Mouse (Mus musculus) kidney, embryonic 14.5 days (tissue): ENCODE measurements around the gene Aplp2. TPM values are rescaled to one million over a fixed set of nuclear protein-coding genes. Genes with fewer than 3 reads are reported as not detected.

Experiments
- ATAC-seq: fragments of 200-750 bp; cut with Nextera tagmentation; 2 replicates; pipeline ENCODE4 v1.8.0; 2017; ENCODE audit warnings: moderate number of reproducible peaks, mild to moderate bottlenecking, moderate TSS enrichment, moderate library complexity; ENCODE audit not compliant: low FRiP score, low TSS enrichment
- H3K27ac ChIP-seq: fragments of 300-500 bp; sonication (generic); 2 replicates; pipeline ENCODE4 v1.5.1; 2014; ENCODE audit warnings: low read depth, mild to moderate bottlenecking, low read length, moderate library complexity, mixed read lengths
- H3K27me3 ChIP-seq: fragments of 300-500 bp; sonication (generic); 2 replicates; pipeline ENCODE4 v1.6.1; 2014; ENCODE audit warnings: mild to moderate bottlenecking, low read length; ENCODE audit not compliant: control insufficient read depth, insufficient read depth
- H3K36me3 ChIP-seq: fragments of 300-500 bp; sonication (generic); 2 replicates; pipeline ENCODE4 v1.6.1; 2014; ENCODE audit warnings: low read length, mixed read lengths; ENCODE audit not compliant: control insufficient read depth, insufficient read depth
- H3K4me1 ChIP-seq: fragments of 300-500 bp; sonication (generic); 2 replicates; pipeline ENCODE4 v1.6.1; 2014; ENCODE audit warnings: low read length, mixed read lengths; ENCODE audit not compliant: control insufficient read depth, insufficient read depth
- H3K4me2 ChIP-seq: fragments of 300-500 bp; sonication (generic); replicated peaks from 2 replicates; pipeline ENCODE4 v1.6.1; 2014; ENCODE audit warnings: low read depth, mild to moderate bottlenecking, low read length
- H3K4me3 ChIP-seq: fragments of 300-500 bp; sonication (generic); 2 replicates; pipeline ENCODE4 v1.5.1; 2014; ENCODE audit warnings: mild to moderate bottlenecking, low read length
- H3K9ac ChIP-seq: fragments of 300-500 bp; sonication (generic); 2 replicates; pipeline ENCODE4 v1.6.1; 2014; ENCODE audit warnings: low read depth, mild to moderate bottlenecking, low read length, moderate library complexity
- H3K9me3 ChIP-seq: fragments of 300-500 bp; sonication (generic); 2 replicates; pipeline ENCODE4 v1.6.1; 2016; ENCODE audit warnings: low read length; ENCODE audit not compliant: control insufficient read depth
- WGBS: fragments of 180-500 bp; shearing (Covaris S2); extraction: QIAGEN DNeasy Blood & Tissue Kit; methylation state at CpG from one replicate; pipeline ENCODE4 v1.1.7; 2014; 5-methylcytosine and 5-hydroxymethylcytosine counted together
- polyA plus RNA-seq: library from polyadenylated mRNA; unstranded; fragments of >200 nt; fragmentation: Nextera tagmentation; extraction: Ambion mirVana; gene quantifications from 2 replicates; pipeline ENCODE4 v1.2.1, GENCODE M21; 2014

Gene Aplp2
- polyA plus RNA-seq, 1 experiment from 2014 or later, result 315 TPM

- Histone ChIP-seq H3K9me3 (no peaks in the 10 kb centered on the region), H3K27me3 (no peaks in the 10 kb centered on the region), H3K4me3 (no peak overlapping the region), H3K27ac (no peak overlapping the region), H3K9ac (no peak overlapping the region), H3K4me1 (no peaks in the 10 kb centered on the region), H3K4me2 (no peak overlapping the region), H3K36me3 (no peaks in the 10 kb centered on the region)
- ATAC-seq, result no peak
- WGBS, result 74% methylated on average over 8 of the region's 8 CpGs
Observed at GRCm38 (mm10) chr9:31247447-31248220, 36.0 kb upstream of the Aplp2 start.

- Histone ChIP-seq H3K36me3 (no peaks in the 10 kb centered on the region), H3K27ac (no peak overlapping the region), H3K4me3 (no peak overlapping the region), H3K9ac (no peak overlapping the region), H3K9me3 (no peaks in the 10 kb centered on the region), H3K27me3 (no peaks in the 10 kb centered on the region), H3K4me1 (no peaks in the 10 kb centered on the region), H3K4me2 (no peak overlapping the region)
- 62% methylated on average over 6 of the region's 6 CpGs for WGBS
- ATAC-seq, result no peak
Observed at GRCm38 (mm10) chr9:31246421-31246820, 34.8 kb upstream of the Aplp2 start.

- H3K27me3 ChIP-seq, result no peaks in the 10 kb centered on the region
- H3K4me1 ChIP-seq, result no peaks in the 10 kb centered on the region
- no peaks in the 10 kb centered on the region for H3K36me3 ChIP-seq
- no peak overlapping the region for H3K27ac ChIP-seq
- no peak overlapping the region for H3K9ac ChIP-seq
- no peaks in the 10 kb centered on the region for H3K9me3 ChIP-seq
- H3K4me3 ChIP-seq, result no peak overlapping the region
- no peak for ATAC-seq
- H3K4me2 ChIP-seq, result no peak overlapping the region
- 75% methylated on average over 6 of the region's 6 CpGs for WGBS
Observed at GRCm38 (mm10) chr9:31245006-31245405, 33.4 kb upstream of the Aplp2 start.

GRCm38 (mm10) chr9:31243939-31244333 is 32.3 kb upstream of the Aplp2 start:
- no peak for ATAC-seq
- Histone ChIP-seq H3K4me2 (no peak overlapping the region), H3K36me3 (no peaks in the 10 kb centered on the region), H3K4me3 (no peak overlapping the region), H3K9me3 (no peaks in the 10 kb centered on the region), H3K4me1 (no peaks in the 10 kb centered on the region), H3K27me3 (no peaks in the 10 kb centered on the region), H3K27ac (no peak overlapping the region), H3K9ac (no peak overlapping the region)
- 78% methylated on average over 5 of the region's 5 CpGs for WGBS

- ATAC-seq, result no peak
- no peaks in the 10 kb centered on the region for H3K27me3 ChIP-seq
- no peak overlapping the region for H3K4me2 ChIP-seq
Observed at GRCm38 (mm10) chr9:31243306-31243938, 31.8 kb upstream of the Aplp2 start.

GRCm38 (mm10) chr9:31241208-31241699 is 29.6 kb upstream of the Aplp2 start:
- H3K9me3 ChIP-seq, result no peaks in the 10 kb centered on the region
- no peak overlapping the region for H3K27ac ChIP-seq
- H3K4me3 ChIP-seq, result no peak overlapping the region
- H3K36me3 ChIP-seq, result no peaks in the 10 kb centered on the region
- WGBS, result 66% methylated on average over 7 of the region's 7 CpGs
- H3K27me3 ChIP-seq, result no peaks in the 10 kb centered on the region
- ATAC-seq, result no peak
- H3K4me1 ChIP-seq, result no peaks in the 10 kb centered on the region
- H3K9ac ChIP-seq, result no peak overlapping the region
- H3K4me2 ChIP-seq, result no peak overlapping the region

More at GRCm38 (mm10) chr9:31243306-31243938, 31.8 kb upstream of the Aplp2 start:
- no peak overlapping the region for H3K4me3 ChIP-seq
- H3K36me3 ChIP-seq, result no peaks in the 10 kb centered on the region
- H3K9me3 ChIP-seq, result no peaks in the 10 kb centered on the region
- no peaks in the 10 kb centered on the region for H3K4me1 ChIP-seq
- 68% methylated on average over 18 of the region's 18 CpGs for WGBS
- no peak overlapping the region for H3K9ac ChIP-seq
- no peak overlapping the region for H3K27ac ChIP-seq

- H3K27ac ChIP-seq, result no peak overlapping the region
- H3K27me3 ChIP-seq, result no peaks in the 10 kb centered on the region
- WGBS, result 88% methylated on average over 8 of the region's 8 CpGs
- H3K9ac ChIP-seq, result no peak overlapping the region
- no peaks in the 10 kb centered on the region for H3K9me3 ChIP-seq
- no peak overlapping the region for H3K4me3 ChIP-seq
- H3K36me3 ChIP-seq, result no peaks in the 10 kb centered on the region
- no peaks in the 10 kb centered on the region for H3K4me1 ChIP-seq
- ATAC-seq, result no peak
- no peak overlapping the region for H3K4me2 ChIP-seq
Observed at GRCm38 (mm10) chr9:31240522-31241207, 29.1 kb upstream of the Aplp2 start.

- no peak overlapping the region for H3K9ac ChIP-seq
- H3K27me3 ChIP-seq, result no peaks in the 10 kb centered on the region
- peaks cover 4% of the 10 kb centered on the region; the same call in 1 of the 2 replicates for H3K4me1 ChIP-seq
- H3K4me3 ChIP-seq, result no peak overlapping the region
- no peaks in the 10 kb centered on the region for H3K9me3 ChIP-seq
- no peaks in the 10 kb centered on the region for H3K36me3 ChIP-seq
- no peak overlapping the region for H3K4me2 ChIP-seq
- no peak overlapping the region for H3K27ac ChIP-seq
- WGBS, result 98% methylated on average over 2 of the region's 2 CpGs
- ATAC-seq, result no peak
Observed at GRCm38 (mm10) chr9:31239551-31239950, 27.9 kb upstream of the Aplp2 start.

- H3K27me3 ChIP-seq, result no peaks in the 10 kb centered on the region
- no peaks in the 10 kb centered on the region for H3K36me3 ChIP-seq
- 82% methylated on average over 2 of the region's 2 CpGs for WGBS
Observed at GRCm38 (mm10) chr9:31238526-31238925, 26.9 kb upstream of the Aplp2 start.

More at GRCm38 (mm10) chr9:31238526-31238925, 26.9 kb upstream of the Aplp2 start:
- Histone ChIP-seq H3K9ac (no peak overlapping the region), H3K4me1 (peaks cover 4% of the 10 kb centered on the region; the same call in 1 of the 2 replicates), H3K27ac (no peak overlapping the region), H3K9me3 (no peaks in the 10 kb centered on the region), H3K4me2 (no peak overlapping the region), H3K4me3 (no peak overlapping the region)
- no peak for ATAC-seq
